22 mouse cellular contexts compared by ENCODE assay signal in genomic region chr2:73266623-73267022, GRCm38 (mm10). TPM values are rescaled to one million over a fixed set of nuclear protein-coding genes. Genes with fewer than 3 reads are reported as not detected.
DNase-seq lines count a peak whose midpoint lies in the region; TF ChIP-seq lines count a peak whose summit lies in the region.
"Had no signal": no experiment of that assay in that cellular context is flagged by ENCODE, and none has a peak within 500 bp of the region (broad histone marks: within the 10 kb centered on the region; RNA-seq: fewer than 3 reads in every experiment).

No protein-coding gene starts in this region.

- TF ChIP-seq CTCF in CH12.LX (conservative IDR thresholded peaks at IDR 0.05 in 1 of 2, IDR thresholded peaks at IDR 0.05 in 1 of 2; ENCODE audit: low read depth in 2 of 2, low read length in 2 of 2): no peak
- no peak for TF ChIP-seq CTCF in olfactory bulb, adult 2 months (IDR thresholded peaks at IDR 0.05; ENCODE audit: insufficient read depth, low read depth, low read length)

- H3K36me3 ChIP-seq in CH12.LX (replicated peaks in 1 of 2; ENCODE audit: control insufficient read depth in 1 of 2, insufficient read depth in 1 of 2, low read length in 1 of 2): no peaks in the 10 kb centered on the region
- H3K36me3 ChIP-seq: embryonic facial prominence, embryonic 10.5 days; embryonic facial prominence, embryonic 12.5 days; forebrain, embryonic 15.5 days; G1E had no signal

- H3K4me2 ChIP-seq in CH12.LX (ENCODE audit: insufficient read depth, low read depth, poor library complexity, severe bottlenecking): no peak overlapping the region
- H3K4me2 ChIP-seq: embryonic facial prominence, embryonic 12.5 days; forebrain, embryonic 15.5 days had no signal

- H3K27ac ChIP-seq in CH12.LX (ENCODE audit: insufficient read depth, low read depth): no peak overlapping the region
- H3K27ac ChIP-seq in olfactory bulb, adult 2 months (ENCODE audit: insufficient read depth, low read depth, low read length): peak overlapping the region; percentile 67; the same call in 1 of the 2 replicates
- H3K27ac ChIP-seq: embryonic facial prominence, embryonic 10.5 days; embryonic facial prominence, embryonic 12.5 days; forebrain, embryonic 13.5 days; forebrain, embryonic 15.5 days had no signal

- H3K9ac ChIP-seq in CH12.LX (ENCODE audit: insufficient read depth, low read depth): no peak overlapping the region
- H3K9ac ChIP-seq: embryonic facial prominence, embryonic 12.5 days; forebrain, embryonic 13.5 days; forebrain, embryonic 15.5 days; forebrain, postnatal 0 days had no signal

- 51% methylated on average over 1 of the region's 1 CpGs for WGBS in olfactory bulb, adult 2 months

- H3K9me3 ChIP-seq in CH12.LX (replicated peaks; ENCODE audit: low read length): peaks cover 2% of the 10 kb centered on the region
- H3K9me3 ChIP-seq: embryonic facial prominence, embryonic 10.5 days; embryonic facial prominence, embryonic 12.5 days; forebrain, embryonic 13.5 days; forebrain, embryonic 15.5 days had no signal

- TF ChIP-seq RAD21 in CH12.LX (IDR thresholded peaks at IDR 0.05; ENCODE audit: low read depth, low read length): no peak

- TF ChIP-seq EP300 in CH12.LX (IDR thresholded peaks at IDR 0.05; ENCODE audit: low read length): no peak

- H3K4me3 ChIP-seq in CH12.LX (replicated peaks in 1 of 3; ENCODE audit: low read depth in 2 of 3, low read length in 2 of 3, poor library complexity in 1 of 3): no peak overlapping the region
- no peak overlapping the region for H3K4me3 ChIP-seq in olfactory bulb, adult 2 months (ENCODE audit: insufficient read depth, low read depth, low read length)
- H3K4me3 ChIP-seq: embryonic facial prominence, embryonic 10.5 days; embryonic facial prominence, embryonic 12.5 days; forebrain, embryonic 13.5 days; forebrain, embryonic 15.5 days had no signal

- peak; percentile 9 for DNase-seq in embryo, embryonic 10.5 days (ENCODE audit: low spot score)
- no peak for DNase-seq in embryo, embryonic 10 days (ENCODE audit: low spot score)
- no peak for DNase-seq in CH12.LX (ENCODE audit: extremely low read depth)
- no peak for DNase-seq in thymus, postnatal 10 days (ENCODE audit: low spot score in 2 of 2)
- DNase-seq: adrenal gland, adult 8-10 months; adrenal gland, postnatal 14 days; adrenal gland, postnatal 36 days; cerebellum, adult 11-12 months; cerebellum, adult 2 months; cerebellum, adult 9-10 months; cerebellum, postnatal 25 days had no signal

- no peak for TF ChIP-seq POLR2A in CH12.LX (IDR thresholded peaks at IDR 0.05; ENCODE audit: low read depth, low read length)
- TF ChIP-seq POLR2A in olfactory bulb, adult 2 months (IDR thresholded peaks at IDR 0.05; ENCODE audit: insufficient read depth, low read depth, low read length): no peak

- no peaks in the 10 kb centered on the region for H3K4me1 ChIP-seq in CH12.LX (ENCODE audit: control insufficient read depth in 1 of 2, insufficient read depth in 2 of 2)
- H3K4me1 ChIP-seq in olfactory bulb, adult 2 months (ENCODE audit: control insufficient read depth, insufficient read depth, low read length): peaks cover 29% of the 10 kb centered on the region

- H3K27me3 ChIP-seq in CH12.LX (replicated peaks): no peaks in the 10 kb centered on the region

- no peaks in the 10 kb centered on the region for H3K79me2 ChIP-seq in CH12.LX (replicated peaks; ENCODE audit: control insufficient read depth, extremely low read depth, insufficient read depth, poor library complexity, severe bottlenecking)

- dilution Hi-C loops in CH12.LX (cut with MboI; ENCODE audit: extremely low pct_ligation_motif_present, extremely low pct_unique_long_range_greater_than_20kb, low sequenced_read_pairs): no loop called here

- in situ Hi-C loops in CH12.LX (cut with MboI; ENCODE audit: low pct_ligation_motif_present, low pct_unique_long_range_greater_than_20kb, low sequenced_read_pairs): loop anchor here (10.0 kb wide), 1 partner anchor 52 kb away; the partner anchor contains the start of gene Ola1

TF ChIP-seq in CH12.LX, 34 proteins besides CTCF, POLR2A, EP300 and RAD21:
- TF ChIP-seq ZNF384 (IDR thresholded peaks at IDR 0.05; ENCODE audit: low read depth, low read length) (peak; percentile 69), PAX5 (IDR thresholded peaks at IDR 0.05; ENCODE audit: low read length) (no peak)

RNA-seq across cellular contexts. Expression of gene Sp9, which starts 5.1 kb away (rescaled TPM):
- 0.13 and 0.55 TPM in 2 replicates for total RNA-seq in CH12.LX (2012; rRNA removed)
- not detected in 2 replicates for total RNA-seq in CH12.LX (2014; rRNA removed)
- polyA plus RNA-seq in CH12.LX (2012; ENCODE audit: insufficient read length, low read depth): not detected in 2 replicates
- polyA plus RNA-seq in olfactory bulb, adult 2 months (2012; ENCODE audit: insufficient read depth, insufficient read length, low replicate concordance, missing spikeins): not detected in 2 replicates
- total RNA-seq: adrenal gland, adult 18-20 months; adrenal gland, adult 8-10 months; adrenal gland, postnatal 14 days; adrenal gland, postnatal 36 days had no signal
- polyA plus RNA-seq: activated CD4-positive, CD25-positive, alpha-beta regulatory T cell, adult 4 months; CD4-positive, CD25-positive, alpha-beta regulatory T cell, adult 4 months; Patski had no signal

RNA-seq across cellular contexts. Expression of gene Scrn3, which starts 45.8 kb away (rescaled TPM):
- total RNA-seq in CH12.LX (2012; rRNA removed) (6.0 and 6.6 TPM in 2 replicates), CH12.LX (2014; rRNA removed) (10.2 and 11.1 TPM in 2 replicates)
- polyA plus RNA-seq in CH12.LX (2012; ENCODE audit: insufficient read length, low read depth): 14.8 and 19.2 TPM in 2 replicates
- polyA plus RNA-seq in olfactory bulb, adult 2 months (2012; ENCODE audit: insufficient read depth, insufficient read length, low replicate concordance, missing spikeins): not detected in 2 replicates

RNA-seq across cellular contexts. Expression of gene Cir1, which starts 45.9 kb away (rescaled TPM):
- total RNA-seq in CH12.LX (2012; rRNA removed) (4.8 and 5.2 TPM in 2 replicates), CH12.LX (2014; rRNA removed) (3.8 and 4.6 TPM in 2 replicates)
- 14.3 and 15.6 TPM in 2 replicates for polyA plus RNA-seq in CH12.LX (2012; ENCODE audit: insufficient read length, low read depth)
- polyA plus RNA-seq in olfactory bulb, adult 2 months (2012; ENCODE audit: insufficient read depth, insufficient read length, low replicate concordance, missing spikeins): not detected in 2 replicates

RNA-seq across cellular contexts. Expression of gene Ola1, which starts 47.9 kb away (rescaled TPM):
- total RNA-seq in CH12.LX (2012; rRNA removed): 114 and 127 TPM in 2 replicates
- total RNA-seq in CH12.LX (2014; rRNA removed): 175 and 213 TPM in 2 replicates
- 182 TPM in 2 replicates for polyA plus RNA-seq in CH12.LX (2012; ENCODE audit: insufficient read length, low read depth)
- 370 TPM in 1 of 2 replicates, not detected in the other for polyA plus RNA-seq in olfactory bulb, adult 2 months (2012; ENCODE audit: insufficient read depth, insufficient read length, low replicate concordance, missing spikeins)

Comparison
In these comparisons a context has a peak if more than half of its experiments do, and no peak if none do; other contexts are left out.
1. RNA of gene Scrn3, which starts 45.8 kb away (polyA plus RNA-seq): 14.8 to 19.2 TPM in CH12.LX; not detected in olfactory bulb, adult 2 months; every median in the first group is over 10 times any median in the second.